Mouse (Mus musculus) liver, postnatal 0 days (tissue): ENCODE data around the gene Cnot2.

Source experiments
- CTCF ChIP-seq: sonication (generic); IDR thresholded peaks from 2 replicates; pipeline ENCODE4 v1.5.1; 2016; ENCODE audit warnings: antibody characterized with exemption, low read depth
- EP300 ChIP-seq: IDR thresholded peaks from 2 replicates; pipeline ENCODE4 v1.6.1; 2016; ENCODE audit warnings: antibody characterized with exemption, low read depth, mild to moderate bottlenecking

DNA sequence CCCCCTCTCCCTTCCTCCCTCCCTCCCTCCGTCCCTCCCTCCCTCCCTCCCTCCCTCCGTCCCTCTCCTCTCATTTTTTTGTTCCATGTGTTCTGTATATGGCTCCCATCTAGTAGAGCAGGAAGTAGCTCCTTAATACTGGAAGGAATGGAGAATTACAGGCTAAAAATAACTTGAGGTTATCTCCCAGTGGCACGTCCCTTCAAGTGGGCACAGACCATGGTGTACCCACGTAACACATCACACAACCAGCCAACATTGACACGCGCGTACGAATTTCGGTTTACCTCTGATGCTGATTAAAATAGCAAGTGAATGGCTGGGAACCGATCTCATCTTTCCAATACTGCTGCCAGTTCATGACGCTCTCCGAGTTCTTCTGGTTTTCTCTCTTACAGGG, 135.3 kb downstream of the Cnot2 start:
- TF ChIP-seq CTCF (no peak), EP300 (no peak)
